Mouse (Mus musculus): ENCODE data around the gene Sgtb.

Gene Sgtb

GRCm38 (mm10) chr13:104110526-104110925 is 985 bp downstream of the Sgtb start:
- no peak for DNase-seq

GRCm38 (mm10) chr13:104112266-104112900 is 2.8 kb downstream of the Sgtb start:
- DNase-seq: no peak

GRCm38 (mm10) chr13:104113782-104114181 is 4.2 kb downstream of the Sgtb start:
- DNase-seq: no peak

GRCm38 (mm10) chr13:104114827-104115226 is 5.3 kb downstream of the Sgtb start:
- no peak for DNase-seq

GRCm38 (mm10) chr13:104122078-104122840 is 12.7 kb downstream of the Sgtb start:
- DNase-seq: no peak

GRCm38 (mm10) chr13:104123662-104124381 is 14.3 kb downstream of the Sgtb start:
- DNase-seq: no peak

- no peak for DNase-seq
These were observed 23.0 kb downstream of the Sgtb start for GRCm38 (mm10) chr13:104132561-104132960.

GRCm38 (mm10) chr13:104134510-104135085 is 25.1 kb downstream of the Sgtb start:
- DNase-seq: no peak

GRCm38 (mm10) chr13:104139369-104140209 is 30.0 kb downstream of the Sgtb start:
- peak; percentile 56 to 80 for DNase-seq

GRCm38 (mm10) chr13:104144871-104145270 is 35.3 kb downstream of the Sgtb start:
- no peak for DNase-seq

GRCm38 (mm10) chr13:104145646-104146045 is 36.1 kb downstream of the Sgtb start:
- DNase-seq: no peak

- no peak for DNase-seq
These were observed 44.6 kb downstream of the Sgtb start for GRCm38 (mm10) chr13:104154180-104154579.

GRCm38 (mm10) chr13:104155106-104155505 is 45.6 kb downstream of the Sgtb start:
- DNase-seq: no peak

GRCm38 (mm10) chr13:104155686-104156085 is 46.1 kb downstream of the Sgtb start:
- no peak for DNase-seq

GRCm38 (mm10) chr13:104171711-104172110 is 62.2 kb downstream of the Sgtb start:
- DNase-seq: no peak

GRCm38 (mm10) chr13:104172498-104172897 is 63.0 kb downstream of the Sgtb start:
- no peak for DNase-seq

- no peak for DNase-seq
These were observed 67.3 kb downstream of the Sgtb start for GRCm38 (mm10) chr13:104176874-104177273.

- peak in 1 of 2 experiments; percentile 78 for DNase-seq
These were observed 68.5 kb downstream of the Sgtb start, which contains the start of gene Trappc13 for GRCm38 (mm10) chr13:104177796-104178649. Trappc13 (minus strand) TSS chr13:104178469.

- DNase-seq: peak; percentile 88 to 91
These were observed 69.1 kb downstream of the Sgtb start, which contains the start of gene Trim23 for GRCm38 (mm10) chr13:104178650-104179121. Trim23 (plus strand) TSS chr13:104178797.

GRCm38 (mm10) chr13:104179176-104179888 is 69.8 kb downstream of the Sgtb start:
- DNase-seq: no peak
